Mouse (Mus musculus): ENCODE data around the gene Ptch1. TPM values are rescaled to one million over a fixed set of nuclear protein-coding genes. Genes with fewer than 3 reads are reported as not detected.

Gene Ptch1
- total RNA-seq, 1 experiment: 21.6 TPM

DNA sequence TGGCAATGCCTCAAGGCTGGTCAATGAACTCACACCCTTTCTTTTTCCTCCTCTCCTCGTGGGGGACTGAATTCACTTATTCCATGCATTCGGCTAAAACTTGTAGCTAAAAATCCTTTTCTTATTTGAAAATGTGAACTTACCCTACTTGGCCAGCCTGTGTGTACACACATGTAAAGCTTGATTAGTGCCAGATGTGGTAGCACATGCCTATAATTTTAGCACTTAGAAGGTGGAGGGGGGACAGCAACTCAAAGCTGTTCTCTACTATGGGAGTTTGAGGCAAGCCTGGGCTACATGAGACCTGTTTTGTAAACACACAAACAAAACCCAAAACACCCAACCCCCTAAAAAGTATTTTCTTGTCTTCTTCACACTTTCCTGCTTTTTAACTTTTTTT, 56.9 kb downstream of the Ptch1 start:
- no peak overlapping the region for H3K4me3 ChIP-seq (ENCODE audit: insufficient read depth in 1 of 2, low read depth in 1 of 2, low read length in 2 of 2, poor library complexity in 1 of 2, severe bottlenecking in 1 of 2)
- H3K9me3 ChIP-seq (ENCODE audit: control insufficient read depth, insufficient read depth, low read depth, low read length): no peaks in the 10 kb centered on the region
- no peak for TF ChIP-seq CHD2 (IDR thresholded peaks at IDR 0.05; ENCODE audit: low read depth, low read length)
- TF ChIP-seq ZNF384 (IDR thresholded peaks at IDR 0.05; ENCODE audit: low read depth, low read length): no peak
- no peak for TF ChIP-seq HCFC1 (IDR thresholded peaks at IDR 0.05; ENCODE audit: borderline replicate concordance, insufficient read depth, low read length)
- TF ChIP-seq MAFK (IDR thresholded peaks at IDR 0.05; ENCODE audit: insufficient read depth, low read depth, low read length): no peak
- TF ChIP-seq ZC3H11A (IDR thresholded peaks at IDR 0.05; ENCODE audit: borderline replicate concordance, low read depth, low read length): no peak
- no peak overlapping the region for H3K9ac ChIP-seq (ENCODE audit: insufficient read depth, low read depth, low read length, poor library complexity, severe bottlenecking)
- in situ Hi-C loops (cut with MboI; ENCODE audit: low sequenced_read_pairs in 2 of 2, unreplicated experiment in 2 of 2): no loop called here
- DNase-seq (ENCODE audit: low read depth, low spot score): no peak
- peaks cover 61% of the 10 kb centered on the region for H3K36me3 ChIP-seq (ENCODE audit: control insufficient read depth, insufficient read depth, low read length, poor library complexity, severe bottlenecking)
- peaks cover 3 to 9% of the 10 kb centered on the region in 2 experiments for H3K4me1 ChIP-seq (ENCODE audit: control insufficient read depth in 2 of 2, insufficient read depth in 2 of 2, low read length in 2 of 2, poor library complexity in 1 of 2)
- H3K27ac ChIP-seq (ENCODE audit: insufficient read depth, low read depth, low read length, poor library complexity, severe bottlenecking): no peak overlapping the region

DNA sequence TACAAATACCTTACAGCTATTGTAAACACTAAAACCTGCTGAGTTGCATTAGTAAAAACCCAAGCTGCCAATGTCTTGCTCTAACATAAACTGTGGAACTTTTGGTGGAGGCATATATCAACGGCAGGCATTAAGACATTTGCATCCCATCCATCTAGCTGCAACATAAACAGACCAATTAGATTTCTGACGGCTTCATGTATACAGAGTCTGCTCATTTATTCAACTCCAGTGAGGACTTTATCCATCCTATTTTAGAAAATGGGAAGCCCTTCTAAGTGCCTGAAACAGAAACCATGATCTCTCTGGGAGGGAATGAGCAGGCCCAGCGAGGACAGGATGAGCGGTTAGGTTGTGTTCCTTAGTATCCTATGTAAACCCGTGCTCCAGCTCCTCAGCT, 57.9 kb downstream of the Ptch1 start:
- DNase-seq (ENCODE audit: low read depth, low spot score): no peak
- H3K9me3 ChIP-seq (ENCODE audit: control insufficient read depth, insufficient read depth, low read depth, low read length): no peaks in the 10 kb centered on the region
- TF ChIP-seq ZNF384 (IDR thresholded peaks at IDR 0.05; ENCODE audit: low read depth, low read length) (no peak), ZC3H11A (IDR thresholded peaks at IDR 0.05; ENCODE audit: borderline replicate concordance, low read depth, low read length) (no peak), MAFK (IDR thresholded peaks at IDR 0.05; ENCODE audit: insufficient read depth, low read depth, low read length) (no peak), CHD2 (IDR thresholded peaks at IDR 0.05; ENCODE audit: low read depth, low read length) (no peak), HCFC1 (IDR thresholded peaks at IDR 0.05; ENCODE audit: borderline replicate concordance, insufficient read depth, low read length) (no peak)
- in situ Hi-C loops (cut with MboI; ENCODE audit: low sequenced_read_pairs in 2 of 2, unreplicated experiment in 2 of 2): no loop called here
- H3K4me3 ChIP-seq (ENCODE audit: insufficient read depth in 1 of 2, low read depth in 1 of 2, low read length in 2 of 2, poor library complexity in 1 of 2, severe bottlenecking in 1 of 2): no peak overlapping the region
- peaks cover 4 to 10% of the 10 kb centered on the region in 2 experiments for H3K4me1 ChIP-seq (ENCODE audit: control insufficient read depth in 2 of 2, insufficient read depth in 2 of 2, low read length in 2 of 2, poor library complexity in 1 of 2)
- no peak overlapping the region for H3K27ac ChIP-seq (ENCODE audit: insufficient read depth, low read depth, low read length, poor library complexity, severe bottlenecking)
- H3K9ac ChIP-seq (ENCODE audit: insufficient read depth, low read depth, low read length, poor library complexity, severe bottlenecking): no peak overlapping the region
- peaks cover 61% of the 10 kb centered on the region for H3K36me3 ChIP-seq (ENCODE audit: control insufficient read depth, insufficient read depth, low read length, poor library complexity, severe bottlenecking)

DNA sequence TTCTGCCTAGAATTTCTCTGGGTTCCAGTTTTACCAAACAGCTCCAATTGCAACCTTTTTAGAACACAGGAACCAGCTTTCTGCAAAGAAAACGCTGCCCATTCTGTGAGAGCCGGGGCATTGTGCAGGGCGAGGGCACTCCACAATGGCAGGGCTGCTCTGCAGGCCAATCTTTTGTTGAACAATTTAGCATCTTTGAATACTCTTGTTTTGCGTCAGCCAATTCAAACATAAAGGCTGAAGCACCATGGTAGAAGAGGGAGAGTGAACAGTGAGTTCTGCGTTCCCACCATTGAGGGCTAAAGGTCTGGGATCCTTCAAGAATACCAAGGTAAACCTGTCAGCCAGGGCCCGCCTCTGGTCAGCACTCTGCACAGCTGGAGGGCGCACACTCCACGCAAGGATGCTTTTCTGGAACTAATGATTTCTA, 58.5 kb downstream of the Ptch1 start:
- TF ChIP-seq ZNF384 (IDR thresholded peaks at IDR 0.05; ENCODE audit: low read depth, low read length) (no peak), CHD2 (IDR thresholded peaks at IDR 0.05; ENCODE audit: low read depth, low read length) (no peak), ZC3H11A (IDR thresholded peaks at IDR 0.05; ENCODE audit: borderline replicate concordance, low read depth, low read length) (no peak), HCFC1 (IDR thresholded peaks at IDR 0.05; ENCODE audit: borderline replicate concordance, insufficient read depth, low read length) (no peak), MAFK (IDR thresholded peaks at IDR 0.05; ENCODE audit: insufficient read depth, low read depth, low read length) (no peak)
- no peak for DNase-seq (ENCODE audit: low read depth, low spot score)
- no peak overlapping the region for H3K27ac ChIP-seq (ENCODE audit: insufficient read depth, low read depth, low read length, poor library complexity, severe bottlenecking)

DNA sequence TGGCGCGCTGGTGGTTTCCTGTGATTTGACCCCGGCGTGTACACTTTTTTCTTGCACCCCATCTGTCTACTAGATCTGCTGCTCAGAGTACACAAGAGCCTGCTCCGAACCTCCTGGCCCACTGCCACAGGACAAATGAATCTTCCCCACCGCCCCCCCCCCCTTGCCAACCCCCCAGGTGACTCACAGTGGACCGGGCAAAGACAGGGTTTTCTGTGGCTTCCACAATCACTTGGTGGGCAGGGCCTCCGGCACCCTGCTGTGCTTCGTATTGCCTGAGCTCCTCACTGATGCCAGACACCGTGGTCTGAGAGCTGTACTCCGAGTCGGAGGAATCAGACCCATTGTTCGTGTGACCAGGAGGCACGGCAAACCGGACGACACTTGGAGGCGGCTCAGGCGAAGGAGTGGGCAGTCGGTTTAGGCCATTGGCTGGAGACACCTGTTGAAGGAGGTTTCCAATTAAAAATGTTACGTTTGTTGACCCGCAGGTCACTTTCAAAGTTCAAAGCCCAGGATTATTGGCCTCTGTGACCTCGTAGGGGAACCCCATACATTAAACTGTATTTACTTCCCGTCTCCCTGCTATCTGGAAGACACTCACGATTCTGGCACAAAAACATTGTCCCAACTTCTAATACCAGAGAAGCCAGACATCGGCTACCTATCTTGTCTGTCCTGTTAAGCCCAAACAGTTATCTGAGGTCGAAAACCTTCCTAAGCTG, 59.9 kb downstream of the Ptch1 start:
- Histone ChIP-seq H3K36me3 (ENCODE audit: control insufficient read depth, insufficient read depth, low read length, poor library complexity, severe bottlenecking) (peaks cover 53% of the 10 kb centered on the region), H3K4me3 (ENCODE audit: insufficient read depth in 1 of 2, low read depth in 1 of 2, low read length in 2 of 2, poor library complexity in 1 of 2, severe bottlenecking in 1 of 2) (no peak overlapping the region), H3K9ac (ENCODE audit: insufficient read depth, low read depth, low read length, poor library complexity, severe bottlenecking) (no peak overlapping the region), H3K27ac (ENCODE audit: insufficient read depth, low read depth, low read length, poor library complexity, severe bottlenecking) (peak overlapping the region; percentile 2; the same call in 1 of the 2 replicates), H3K4me1 (ENCODE audit: control insufficient read depth in 2 of 2, insufficient read depth in 2 of 2, low read length in 2 of 2, poor library complexity in 1 of 2) (peaks cover 4 to 10% of the 10 kb centered on the region in 2 experiments), H3K9me3 (ENCODE audit: control insufficient read depth, insufficient read depth, low read depth, low read length) (no peaks in the 10 kb centered on the region)
- DNase-seq (ENCODE audit: low read depth, low spot score): peak; percentile 29
- TF ChIP-seq MAFK (IDR thresholded peaks at IDR 0.05; ENCODE audit: insufficient read depth, low read depth, low read length): no peak
- TF ChIP-seq ZNF384 (IDR thresholded peaks at IDR 0.05; ENCODE audit: low read depth, low read length): no peak
- TF ChIP-seq ZC3H11A (IDR thresholded peaks at IDR 0.05; ENCODE audit: borderline replicate concordance, low read depth, low read length): no peak
- no peak for TF ChIP-seq CHD2 (IDR thresholded peaks at IDR 0.05; ENCODE audit: low read depth, low read length)
- no peak for TF ChIP-seq HCFC1 (IDR thresholded peaks at IDR 0.05; ENCODE audit: borderline replicate concordance, insufficient read depth, low read length)
- in situ Hi-C loops (cut with MboI; ENCODE audit: low sequenced_read_pairs in 2 of 2, unreplicated experiment in 2 of 2): no loop called here

More for the DNA sequence above, 58.5 kb downstream of the Ptch1 start:
- no peak overlapping the region for H3K9ac ChIP-seq (ENCODE audit: insufficient read depth, low read depth, low read length, poor library complexity, severe bottlenecking)
- H3K4me3 ChIP-seq (ENCODE audit: insufficient read depth in 1 of 2, low read depth in 1 of 2, low read length in 2 of 2, poor library complexity in 1 of 2, severe bottlenecking in 1 of 2): no peak overlapping the region
- in situ Hi-C loops (cut with MboI; ENCODE audit: low sequenced_read_pairs in 2 of 2, unreplicated experiment in 2 of 2): no loop called here
- H3K4me1 ChIP-seq (ENCODE audit: control insufficient read depth in 2 of 2, insufficient read depth in 2 of 2, low read length in 2 of 2, poor library complexity in 1 of 2): peaks cover 4 to 10% of the 10 kb centered on the region in 2 experiments
- H3K36me3 ChIP-seq (ENCODE audit: control insufficient read depth, insufficient read depth, low read length, poor library complexity, severe bottlenecking): peaks cover 60% of the 10 kb centered on the region
- H3K9me3 ChIP-seq (ENCODE audit: control insufficient read depth, insufficient read depth, low read depth, low read length): no peaks in the 10 kb centered on the region
